Mouse (Mus musculus) adrenal gland, adult 18-20 months (tissue): ENCODE data around the gene Hoxd12. TPM values are rescaled to one million over a fixed set of nuclear protein-coding genes. Genes with fewer than 3 reads are reported as not detected.

Experiments used
- DNase-seq, 2 experiments: peaks; one replicate each; pipeline ENCODE4 v3.0.0; 2021 to 2022; ENCODE audit warnings: low spot score in 2 of 2
- total RNA-seq, 2 experiments: library from RNA; stranded (reverse); gene quantifications; 1 replicate in 1 of 2; 2 replicates in 1 of 2; pipeline ENCODE4 v1.2.3; 2021

Gene Hoxd12
- total RNA-seq, 2 experiments from 2014 or later: not detected

DNA sequence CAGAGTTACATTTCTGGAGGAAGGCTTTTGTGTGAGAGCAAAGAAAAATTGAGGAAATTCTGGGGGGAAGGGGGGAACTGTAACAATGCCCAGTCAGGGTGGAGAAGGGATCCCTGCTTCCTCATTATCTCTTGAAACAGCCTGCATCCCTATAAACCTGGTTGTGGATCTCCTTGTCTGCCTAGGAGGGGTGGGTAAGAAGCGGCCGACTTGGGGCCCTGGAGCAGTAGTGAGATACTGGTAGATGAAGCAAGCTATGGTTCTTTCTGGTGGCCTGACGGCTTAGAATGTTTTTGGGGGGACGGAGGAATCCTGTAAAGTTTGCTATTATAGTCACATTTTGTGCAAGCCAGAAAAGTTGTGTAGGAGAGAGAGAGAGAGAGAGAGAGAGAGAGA is 18.6 kb downstream of the Hoxd12 start:
- no peak for DNase-seq

DNA sequence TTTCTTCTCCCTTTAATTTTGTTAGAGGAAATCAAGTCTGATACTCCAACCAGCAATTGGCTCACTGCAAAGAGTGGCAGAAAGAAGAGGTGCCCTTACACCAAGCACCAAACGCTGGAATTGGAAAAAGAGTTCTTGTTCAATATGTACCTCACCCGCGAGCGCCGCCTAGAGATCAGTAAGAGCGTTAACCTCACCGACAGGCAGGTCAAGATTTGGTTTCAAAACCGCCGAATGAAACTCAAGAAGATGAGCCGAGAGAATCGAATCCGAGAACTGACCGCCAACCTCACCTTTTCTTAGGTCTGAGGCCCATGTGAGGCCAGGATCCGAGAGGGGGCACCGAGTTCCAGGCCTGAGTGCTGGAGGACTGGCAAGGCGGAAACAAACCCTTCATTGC is 19.3 kb downstream of the Hoxd12 start:
- no peak for DNase-seq

DNA sequence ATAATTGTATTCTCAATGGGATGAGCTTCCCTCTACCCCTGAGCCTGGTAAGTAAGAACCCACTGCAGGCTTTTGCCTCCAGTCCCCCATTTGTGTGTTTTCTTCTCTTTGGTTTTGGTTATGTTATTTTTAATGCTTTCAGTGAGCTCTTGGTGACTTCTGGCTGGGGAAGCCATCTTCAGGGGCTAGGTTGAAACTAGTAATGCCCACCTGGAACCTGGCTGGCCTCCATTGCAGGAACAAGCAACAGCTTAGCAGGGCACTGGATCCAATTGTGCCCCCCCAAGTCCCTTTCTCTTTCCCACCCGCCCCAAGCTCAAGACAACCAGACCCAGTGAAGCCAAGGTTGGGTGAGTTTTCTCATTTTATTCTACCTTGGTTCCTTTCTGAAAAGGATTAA is 20.6 kb downstream of the Hoxd12 start:
- no peak for DNase-seq

DNA sequence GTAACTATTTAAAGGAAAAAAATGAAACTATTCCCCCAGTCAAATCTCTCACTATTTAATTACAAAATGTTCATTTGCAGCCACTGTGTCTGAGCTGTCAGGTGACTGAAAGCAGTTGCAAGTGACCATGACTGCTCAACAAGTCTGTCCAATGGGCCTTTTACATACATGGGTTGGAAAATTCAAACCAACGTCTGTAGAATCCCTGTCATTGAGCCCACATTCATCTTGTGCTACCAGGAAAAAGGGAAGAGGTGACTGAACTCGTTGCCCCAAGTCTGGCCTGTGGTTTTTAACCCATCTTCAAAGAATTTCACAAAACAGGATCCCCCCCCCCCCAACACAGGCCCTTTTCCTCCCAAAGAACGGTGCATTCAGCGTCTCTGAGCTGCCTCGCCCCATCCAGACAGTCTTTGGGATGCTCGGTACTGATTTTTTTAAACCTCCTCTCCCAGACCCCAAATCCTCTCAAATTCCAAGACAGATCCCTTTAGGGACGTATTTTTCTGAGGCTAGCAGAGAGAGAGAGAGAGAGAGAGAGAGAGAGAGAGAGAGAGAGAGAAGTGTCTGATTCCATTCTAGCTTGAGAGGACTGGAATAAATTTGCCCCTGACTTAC is 21.1 kb downstream of the Hoxd12 start:
- no peak for DNase-seq

DNA sequence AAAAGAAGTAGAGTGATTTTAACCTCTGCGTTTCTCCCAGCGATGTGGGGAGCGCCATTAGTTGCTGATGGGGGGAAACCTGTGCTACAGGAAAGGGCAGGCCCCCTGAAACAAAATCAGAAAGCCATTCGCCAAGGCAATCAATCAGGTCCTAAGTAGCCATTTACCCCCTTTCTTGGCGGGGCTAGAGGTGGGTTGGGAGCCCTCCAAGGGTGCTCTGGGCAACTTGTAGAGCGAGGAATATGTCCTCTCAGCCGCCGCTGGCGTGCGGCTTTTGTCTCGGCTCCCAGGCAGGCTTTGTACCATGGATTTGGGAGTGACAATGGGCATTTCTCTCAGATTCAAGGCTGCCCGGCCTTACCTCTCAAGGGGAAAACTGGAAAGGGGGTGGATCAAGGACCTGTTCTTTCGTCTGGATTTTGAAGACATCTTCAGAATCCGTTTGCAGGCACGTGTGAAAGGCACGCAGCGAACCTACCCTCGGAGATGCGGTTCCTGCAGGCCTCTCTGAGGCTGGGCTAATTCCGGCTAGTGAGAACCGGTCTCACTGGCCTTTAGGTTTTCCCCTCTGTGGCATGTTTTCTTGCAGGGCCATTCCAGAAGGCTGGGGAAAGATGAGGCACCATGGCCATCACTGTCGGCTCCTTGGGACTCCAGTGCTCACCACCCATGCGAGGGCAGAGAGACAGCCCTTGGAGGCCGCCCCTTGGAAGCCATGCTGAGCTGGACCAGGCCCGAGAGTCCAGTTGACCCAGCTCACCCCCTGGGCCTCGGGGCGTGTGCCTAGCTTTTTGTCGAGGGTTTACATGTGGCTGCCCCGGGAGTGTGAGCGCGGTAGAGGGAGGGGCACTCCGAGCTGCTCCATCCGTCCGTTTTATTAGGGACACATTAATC is 21.9 kb downstream of the Hoxd12 start:
- DNase-seq: no peak

DNA sequence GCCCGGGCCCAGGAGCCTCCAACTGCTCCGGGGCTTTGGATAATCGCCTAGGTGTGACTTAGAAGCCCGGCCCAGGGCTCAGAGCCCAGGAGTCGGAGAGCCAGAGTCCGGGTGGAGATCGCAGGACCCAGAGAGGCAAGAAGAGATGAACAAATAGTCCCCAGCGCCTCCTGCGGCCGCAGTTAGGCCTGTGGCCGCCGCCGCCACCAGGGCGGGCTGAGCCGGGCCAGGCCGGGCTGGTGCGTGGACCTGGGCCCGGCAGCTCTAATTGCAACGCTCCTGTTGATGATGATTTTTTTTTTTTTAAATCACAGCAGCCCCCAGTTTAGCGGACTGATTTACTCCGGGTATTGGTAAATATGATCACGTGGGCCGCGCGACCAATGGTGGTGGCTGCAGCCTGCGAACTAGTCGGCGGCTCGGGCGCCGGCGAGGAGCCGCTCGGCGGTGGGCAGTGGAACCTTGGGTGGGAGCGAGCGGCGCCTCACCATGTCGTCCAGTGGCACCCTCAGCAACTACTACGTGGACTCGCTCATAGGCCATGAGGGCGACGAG is 22.8 kb downstream of the Hoxd12 start, which contains the start of gene Hoxd9:
Gene Hoxd9 (plus strand): TSS at position 161 of the 555 bp plus-strand sequence.
- DNase-seq: peak; percentile 67 to 76

DNA sequence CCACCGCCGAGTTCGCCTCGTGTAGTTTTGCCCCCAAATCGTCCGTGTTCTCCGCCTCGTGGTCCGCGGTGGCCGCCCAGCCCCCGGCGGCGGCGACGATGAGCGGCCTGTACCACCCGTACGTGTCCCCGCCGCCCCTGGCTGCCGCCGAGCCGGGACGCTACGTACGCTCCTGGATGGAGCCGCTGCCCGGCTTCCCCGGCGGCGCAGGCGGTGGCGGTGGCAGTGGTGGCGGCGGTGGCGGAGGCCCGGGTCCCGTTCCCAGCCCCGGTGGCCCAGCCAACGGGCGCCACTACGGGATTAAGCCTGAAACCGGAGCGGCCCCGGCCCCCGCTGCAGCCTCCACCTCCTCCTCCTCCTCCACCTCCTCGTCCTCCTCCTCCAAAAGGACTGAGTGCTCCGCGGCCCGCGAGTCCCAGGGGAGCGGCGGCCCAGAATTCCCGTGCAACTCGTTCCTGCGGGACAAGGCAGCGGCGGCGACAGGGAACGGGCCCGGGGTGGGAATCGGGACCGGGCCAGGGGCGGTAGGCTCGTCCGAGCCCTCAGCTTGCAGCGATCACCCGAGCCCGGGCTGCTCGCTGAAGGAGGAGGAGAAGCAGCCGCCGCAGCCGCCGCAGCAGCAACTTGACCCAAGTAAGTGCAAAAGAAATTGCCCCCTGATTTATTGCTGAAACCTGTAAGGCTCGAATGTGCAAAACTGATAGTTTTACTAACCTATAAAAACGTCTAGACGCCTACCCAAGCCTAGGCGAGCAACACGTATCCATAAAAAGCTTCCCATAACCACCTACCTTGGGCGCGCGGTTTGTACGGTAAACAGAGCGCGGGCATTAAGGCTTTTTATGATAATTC is 23.6 kb downstream of the Hoxd12 start:
- DNase-seq: peak in 1 of 2 experiments; percentile 57

DNA sequence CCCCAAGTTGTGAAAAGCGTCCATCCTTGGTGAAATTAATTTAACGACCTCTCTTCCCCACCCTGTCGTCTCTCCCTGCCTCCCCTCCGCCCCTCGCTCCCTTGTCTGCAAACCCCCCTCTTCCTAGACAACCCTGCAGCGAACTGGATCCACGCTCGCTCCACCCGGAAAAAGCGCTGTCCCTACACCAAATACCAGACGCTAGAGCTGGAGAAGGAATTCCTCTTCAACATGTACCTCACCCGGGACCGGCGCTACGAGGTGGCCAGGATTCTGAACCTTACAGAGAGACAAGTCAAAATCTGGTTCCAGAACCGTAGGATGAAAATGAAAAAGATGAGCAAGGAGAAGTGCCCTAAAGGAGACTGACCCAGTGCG is 24.2 kb downstream of the Hoxd12 start:
- DNase-seq: no peak

DNA sequence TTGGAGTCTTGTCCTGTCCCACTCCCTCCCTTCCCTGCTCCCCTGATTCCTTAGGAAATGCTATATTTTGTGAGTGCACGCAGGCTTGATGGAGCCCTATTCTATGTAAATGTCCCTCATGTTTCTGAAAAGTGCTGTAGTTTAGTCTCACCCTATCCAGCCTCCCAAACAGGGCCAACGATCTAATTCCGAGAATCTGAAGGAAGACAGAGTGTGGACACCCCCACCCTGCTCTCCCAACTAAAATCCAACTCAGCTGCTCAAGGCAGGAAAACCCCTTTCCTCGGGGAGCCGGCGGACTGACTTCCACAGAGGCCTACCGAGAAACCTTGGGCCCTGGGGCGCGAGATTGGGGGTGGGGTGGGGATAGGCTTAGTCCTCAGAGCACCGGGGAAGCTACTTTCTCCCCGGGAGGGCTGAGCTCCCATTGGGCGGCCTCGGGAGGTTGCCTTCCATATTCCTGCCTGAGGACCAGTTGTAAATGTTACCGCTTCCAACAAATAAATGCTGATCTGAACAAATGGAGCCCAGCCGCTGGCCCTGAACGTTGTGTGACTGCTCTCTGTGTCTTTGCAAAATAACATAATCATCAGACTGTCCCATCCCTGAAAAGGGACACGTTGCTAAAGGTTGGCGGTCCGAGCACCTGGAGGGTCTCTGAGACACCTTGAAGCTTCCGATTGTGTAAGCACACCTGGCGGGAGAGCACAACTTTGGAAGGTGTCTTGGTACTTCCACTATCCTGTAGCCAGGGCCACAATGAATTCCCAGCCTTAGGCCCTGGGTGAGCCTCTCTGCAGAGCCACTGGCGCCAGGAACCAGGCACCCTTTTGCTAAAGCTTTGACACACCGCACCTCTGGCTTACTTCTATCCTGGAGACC is 25.1 kb downstream of the Hoxd12 start:
- DNase-seq: no peak

DNA sequence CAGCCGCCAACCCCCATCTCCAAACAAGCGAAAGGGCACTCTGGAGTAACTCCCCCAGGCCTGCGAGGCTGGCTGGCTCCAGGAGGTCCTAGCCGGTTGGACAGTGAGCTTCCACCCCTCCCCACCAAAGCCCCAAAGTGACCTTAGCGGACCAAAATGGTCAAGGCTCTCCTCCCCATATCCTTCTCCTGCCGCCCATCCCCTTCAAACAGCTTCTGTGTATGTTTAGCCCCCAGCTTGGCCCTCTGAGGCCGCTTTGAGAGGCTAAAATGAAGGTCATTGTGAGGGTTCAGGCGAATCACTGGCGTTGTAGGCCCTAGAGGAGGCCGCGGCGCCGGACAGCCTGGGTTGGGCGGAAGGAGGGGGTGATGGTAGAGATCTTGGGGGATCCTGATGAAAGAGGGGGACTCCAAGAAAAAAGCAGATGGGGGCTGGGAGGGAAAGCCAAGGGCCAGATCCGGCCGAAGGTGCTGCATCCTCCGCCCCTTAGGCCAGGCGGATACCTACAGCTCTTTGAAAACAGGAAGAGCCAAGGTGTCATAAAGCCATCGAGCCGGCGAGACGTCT is 25.8 kb downstream of the Hoxd12 start:
- no peak for DNase-seq

DNA sequence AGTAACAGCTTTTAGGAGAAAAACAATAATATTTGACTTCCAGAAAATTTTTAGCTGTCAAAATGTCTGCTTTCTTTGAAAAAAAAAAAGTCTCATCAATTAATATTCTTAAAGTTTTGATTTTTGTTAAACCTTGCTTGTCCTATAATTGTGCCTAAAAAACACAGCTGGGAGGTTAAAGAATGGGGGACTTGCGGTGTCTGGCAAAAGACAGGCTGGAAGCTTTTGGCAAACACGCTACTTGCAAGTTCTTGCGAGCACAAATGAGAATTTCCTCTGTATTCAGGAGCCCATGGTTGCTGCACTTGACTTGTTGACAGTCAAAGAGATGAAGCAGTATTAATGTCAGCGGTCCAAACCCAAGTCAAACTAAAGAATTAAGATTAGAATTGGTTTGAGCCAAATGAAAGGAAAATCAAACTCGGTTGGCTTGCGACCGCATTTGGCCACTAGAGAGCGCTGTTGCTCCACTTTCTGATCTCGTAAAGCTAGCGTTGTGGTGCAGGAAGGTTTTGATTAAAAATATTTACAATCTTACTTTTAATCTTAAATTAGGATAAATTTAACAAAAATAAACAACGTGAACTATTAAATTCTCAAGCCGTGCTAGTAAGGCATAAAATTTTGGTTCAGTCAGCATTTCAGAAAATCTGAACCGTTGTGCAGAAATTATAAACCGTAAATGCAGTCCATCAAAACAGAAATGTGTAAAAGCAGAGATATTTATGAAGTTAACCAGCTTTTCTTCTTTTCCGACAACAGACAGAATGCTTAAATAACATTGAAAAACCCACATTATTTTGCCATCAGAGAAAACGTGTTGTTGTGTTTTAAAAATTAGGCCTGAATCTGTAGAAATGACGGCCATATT is 27.4 kb downstream of the Hoxd12 start:
- DNase-seq: peak; percentile 82 to 84

DNA sequence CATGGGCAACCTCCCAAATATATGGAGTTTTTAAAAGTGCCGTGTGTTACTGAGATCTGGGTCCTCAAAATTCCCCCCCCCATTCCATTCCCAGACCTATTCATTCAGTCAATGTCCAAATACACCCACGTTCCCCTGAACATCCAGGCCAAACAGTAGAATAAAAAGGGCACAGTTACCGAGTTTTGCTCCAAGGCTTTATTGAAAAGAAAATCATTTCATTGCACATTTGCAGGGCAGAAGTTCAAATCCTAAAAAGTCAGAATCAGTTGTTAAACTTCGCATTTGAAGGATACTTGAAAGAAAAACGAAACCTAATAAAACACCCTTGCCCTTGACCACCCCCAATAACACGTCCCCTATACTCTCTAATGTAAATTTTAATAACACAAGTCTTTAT is 28.0 kb downstream of the Hoxd12 start:
- no peak for DNase-seq

DNA sequence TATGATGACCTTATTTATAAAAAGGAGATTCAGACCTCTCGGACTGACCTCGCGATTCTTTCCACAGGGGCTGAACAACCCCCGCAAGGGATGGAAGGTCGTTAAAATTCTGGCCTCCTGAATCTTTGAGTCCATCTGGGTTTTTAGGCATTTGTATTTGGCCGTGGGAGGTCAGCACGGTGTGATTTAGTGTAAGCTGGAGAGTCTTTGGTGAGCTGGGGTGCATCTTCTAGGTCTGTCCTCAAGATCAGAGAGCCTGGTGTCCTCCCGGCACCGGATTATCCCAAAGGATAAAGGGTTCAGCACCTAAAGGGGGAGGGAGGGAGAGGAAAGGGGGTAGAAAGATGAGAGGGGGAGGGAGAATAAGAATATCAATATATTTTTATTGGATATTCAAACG is 28.5 kb downstream of the Hoxd12 start:
- no peak for DNase-seq

DNA sequence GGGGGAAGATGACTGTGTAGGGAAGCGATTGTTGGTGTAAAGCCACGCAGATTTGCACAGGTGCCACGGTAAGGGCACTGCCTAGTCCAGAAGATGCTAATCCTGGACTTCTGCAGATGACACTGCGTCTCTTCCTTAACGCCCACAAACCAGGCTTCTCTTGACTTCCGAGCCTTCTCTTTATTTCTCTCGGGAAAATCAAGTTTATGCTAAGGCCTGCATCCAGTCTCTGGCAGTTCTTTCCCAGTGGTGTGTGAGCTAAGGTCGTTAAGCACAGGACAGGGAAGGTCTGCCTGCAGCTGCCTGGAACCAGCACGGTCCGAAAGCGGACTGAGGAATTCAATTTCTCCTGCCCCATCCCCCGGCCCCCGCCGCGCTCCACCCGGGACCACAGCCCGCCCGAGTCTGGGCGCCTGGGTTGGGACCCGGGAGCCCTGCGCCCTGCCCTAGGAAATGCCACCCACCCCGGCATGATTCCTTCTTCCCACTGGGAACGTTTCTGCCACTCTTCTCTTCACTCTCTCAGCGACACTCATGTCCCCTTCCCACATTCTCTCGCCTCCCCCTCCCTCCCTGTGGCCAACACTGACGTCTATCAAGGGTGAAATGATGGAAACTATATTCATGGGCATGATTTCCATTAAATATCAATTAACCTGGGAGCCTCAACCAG is 29.0 kb downstream of the Hoxd12 start:
- no peak for DNase-seq

DNA sequence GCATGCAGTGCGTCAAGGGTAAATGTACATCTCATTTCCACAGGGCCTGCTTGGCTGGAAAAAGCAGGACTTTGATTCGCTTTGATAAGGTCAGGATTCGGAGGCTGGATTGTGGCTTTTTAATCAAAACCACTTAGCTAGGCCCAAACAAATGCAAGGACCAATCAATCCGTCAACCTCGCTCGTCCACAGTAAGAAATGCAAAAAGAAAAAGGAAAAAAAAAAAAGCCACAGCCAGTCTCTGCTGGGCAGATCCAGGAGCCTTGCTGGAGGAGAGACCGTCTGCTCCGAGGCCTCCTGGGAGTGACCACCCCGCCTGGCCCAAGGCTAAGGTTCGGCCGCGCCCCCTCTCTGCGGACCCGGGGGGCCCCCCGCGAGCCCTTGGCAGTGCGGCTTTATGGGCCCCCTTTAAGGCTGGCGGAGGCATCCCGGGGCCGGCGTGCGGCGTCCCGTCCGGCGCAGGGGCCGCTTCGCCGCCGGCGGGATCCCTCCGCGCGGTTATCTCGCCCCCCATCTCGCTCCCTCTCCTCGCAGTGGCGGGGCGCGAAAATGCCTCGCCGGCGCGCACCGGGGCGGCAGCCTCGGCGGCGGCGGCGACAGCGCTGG is 29.7 kb downstream of the Hoxd12 start, which contains the start of gene Hoxd8:
Gene Hoxd8 (plus strand): TSS at position 223 of the 606 bp plus-strand sequence.
- DNase-seq: peak; percentile 78 to 83

DNA sequence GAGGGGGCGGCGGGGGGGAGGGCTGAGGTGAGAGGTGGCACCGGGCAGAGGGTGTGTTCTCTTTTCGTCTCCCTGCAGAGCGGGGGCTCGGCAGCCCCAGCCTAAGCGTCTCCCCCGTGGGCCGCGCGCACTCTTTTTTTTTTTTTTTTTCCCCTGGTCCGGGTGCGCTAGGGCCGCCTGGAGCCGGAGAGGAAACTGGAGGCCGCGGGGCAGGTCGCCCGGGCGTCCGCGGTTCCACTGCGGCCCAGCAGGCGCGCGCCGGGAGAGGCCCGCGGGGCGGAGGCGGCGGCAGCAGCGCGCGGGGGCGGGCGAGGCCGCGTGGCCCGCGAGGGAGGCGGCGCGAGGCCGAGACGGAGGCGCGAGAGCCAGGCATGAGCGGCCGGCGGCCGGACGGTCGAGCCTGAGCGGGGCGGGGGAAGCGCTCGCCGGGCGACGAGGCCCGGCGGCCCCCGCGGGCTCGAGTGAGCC is 30.2 kb downstream of the Hoxd12 start:
- peak; percentile 66 to 67 for DNase-seq

DNA sequence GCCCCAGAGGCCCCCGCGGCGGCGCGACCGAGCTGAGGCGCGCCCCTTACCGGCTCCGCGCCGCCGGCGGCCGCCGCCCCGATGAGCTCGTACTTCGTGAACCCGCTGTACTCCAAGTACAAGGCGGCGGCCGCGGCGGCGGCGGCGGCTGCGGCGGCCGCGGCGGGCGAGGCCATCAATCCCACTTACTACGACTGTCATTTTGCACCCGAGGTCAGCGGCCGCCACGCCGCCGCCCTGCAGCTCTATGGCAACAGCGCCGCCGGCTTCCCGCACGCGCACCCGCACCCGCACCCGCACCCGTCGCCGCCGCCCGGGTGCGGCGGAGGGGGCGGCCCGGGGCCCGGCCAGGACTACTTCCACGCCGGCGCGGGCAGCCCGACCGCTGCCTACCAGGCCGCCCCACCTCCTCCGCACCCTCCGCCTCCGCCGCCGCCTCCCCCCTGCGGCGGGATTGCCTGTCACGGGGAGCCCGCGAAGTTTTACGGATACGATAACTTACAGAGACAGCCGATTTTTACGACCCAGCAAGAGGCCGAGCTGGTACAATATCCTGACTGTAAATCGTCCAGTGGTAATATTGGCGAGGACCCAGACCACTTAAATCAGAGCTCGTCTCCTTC is 30.8 kb downstream of the Hoxd12 start:
- DNase-seq: peak; percentile 69 to 76
